Mouse (Mus musculus): ENCODE measurements around the gene Rnps1.

DNA sequence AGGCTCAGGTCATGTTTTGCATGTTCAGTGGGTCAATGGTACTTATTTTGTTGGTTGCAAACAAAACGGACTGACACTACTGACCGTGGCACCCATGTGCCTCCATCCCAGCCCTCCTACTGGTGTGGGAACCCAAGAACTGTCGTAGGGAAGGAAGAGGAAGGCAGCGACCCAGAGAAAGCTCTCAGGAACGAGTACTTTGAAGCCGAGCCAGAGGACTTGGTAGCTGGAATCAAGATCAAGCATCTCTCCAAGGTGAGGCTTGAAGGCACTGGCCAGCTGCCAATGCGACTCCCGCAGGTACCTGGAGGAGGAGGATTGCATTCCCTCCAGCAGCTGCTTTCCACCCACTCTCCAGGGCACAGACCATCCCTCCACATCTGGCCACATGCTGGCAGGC is 30.6 kb upstream of the Rnps1 start:
- TF ChIP-seq ZC3H11A (IDR thresholded peaks at IDR 0.05; ENCODE audit: borderline replicate concordance, low read depth, low read length) (no peak), CHD2 (IDR thresholded peaks at IDR 0.05; ENCODE audit: low read depth, low read length) (no peak), MAFK (IDR thresholded peaks at IDR 0.05; ENCODE audit: insufficient read depth, low read depth, low read length) (no peak), HCFC1 (IDR thresholded peaks at IDR 0.05; ENCODE audit: borderline replicate concordance, insufficient read depth, low read length) (no peak)
